Mouse (Mus musculus) liver, embryonic 11.5 days (tissue): Measurements from ENCODE around the gene Mex3a. TPM values are rescaled to one million over a fixed set of nuclear protein-coding genes. Genes with fewer than 3 reads are reported as not detected.
A peak's percentile ranks its signal among the peaks of the same experiment; 100 is the strongest.

Experiments used
- ATAC-seq: fragments of 200-750 bp; cut with Nextera tagmentation; replicated peaks from 2 replicates; pipeline ENCODE4 v1.8.0; 2017; ENCODE audit warnings: moderate number of reproducible peaks, mild to moderate bottlenecking, moderate TSS enrichment, moderate library complexity; ENCODE audit not compliant: low FRiP score
- DNase-seq: peaks from one replicate; pipeline ENCODE4 v3.0.0-alpha.2; 2017; ENCODE audit warnings: low spot score
- H3K27ac ChIP-seq: fragments of 300-500 bp; sonication (generic); 2 replicates; pipeline ENCODE4 v1.5.1; 2014; ENCODE audit warnings: mild to moderate bottlenecking, low read depth, low read length, control low read depth
- H3K27me3 ChIP-seq: fragments of 300-500 bp; sonication (generic); replicated peaks from 2 replicates; pipeline ENCODE4 v1.6.1; 2014; ENCODE audit warnings: low read length, mixed read lengths; ENCODE audit not compliant: control insufficient read depth, insufficient read depth
- H3K36me3 ChIP-seq: fragments of 300-500 bp; sonication (generic); 2 replicates; pipeline ENCODE4 v1.6.1; 2014; ENCODE audit warnings: mild to moderate bottlenecking, low read length, moderate library complexity, mixed read lengths; ENCODE audit not compliant: control insufficient read depth, insufficient read depth
- H3K4me1 ChIP-seq: fragments of 300-500 bp; sonication (generic); replicated peaks from 2 replicates; pipeline ENCODE4 v1.6.1; 2014; ENCODE audit warnings: low read length, mixed read lengths; ENCODE audit not compliant: control insufficient read depth, insufficient read depth
- H3K4me2 ChIP-seq: fragments of 300-500 bp; sonication (generic); 2 replicates; pipeline ENCODE4 v1.6.1; 2014; ENCODE audit warnings: mild to moderate bottlenecking, control low read depth, moderate library complexity
- H3K4me3 ChIP-seq: fragments of 300-500 bp; sonication (generic); 2 replicates; pipeline ENCODE4 v1.5.1; 2014; ENCODE audit warnings: low read depth, low read length, control low read depth
- H3K9ac ChIP-seq: fragments of 300-500 bp; sonication (generic); 2 replicates; pipeline ENCODE4 v1.6.1; 2014; ENCODE audit warnings: low read depth, low read length, control low read depth
- H3K9me3 ChIP-seq: fragments of 300-500 bp; sonication (generic); 2 replicates; pipeline ENCODE4 v1.6.1; 2016; ENCODE audit warnings: low read length, inconsistent platforms, mixed read lengths; ENCODE audit not compliant: control insufficient read depth
- WGBS: fragments of 180-500 bp; shearing (Covaris S2); extraction: QIAGEN DNeasy Blood & Tissue Kit; methylation state at CpG from one replicate; pipeline ENCODE4 v1.1.7; 2014; 5-methylcytosine and 5-hydroxymethylcytosine counted together
- polyA plus RNA-seq: library from polyadenylated mRNA; unstranded; fragments of >200 nt; fragmentation: Nextera tagmentation; extraction: Ambion mirVana; gene quantifications from 2 replicates; pipeline ENCODE4 v1.2.1, GENCODE M21; 2014

Gene Mex3a
- polyA plus RNA-seq, result 9.4 and 10.2 TPM in 2 replicates

- Histone ChIP-seq H3K9me3 (no peaks in the 10 kb centered on the region), H3K4me1 (peaks cover 70% of the 10 kb centered on the region), H3K9ac (peak within 1 kb of the TSS; percentile 81), H3K27me3 (no peaks in the 10 kb centered on the region), H3K27ac (peak within 1 kb of the TSS; percentile 85), H3K36me3 (no peaks in the 10 kb centered on the region), H3K4me2 (peak within 1 kb of the TSS; percentile 93), H3K4me3 (peak within 1 kb of the TSS; percentile 77)
- ATAC-seq (no peak), DNase-seq (no peak)
- WGBS, result under 1% methylated on average over 19 of the region's 31 CpGs
Observed at GRCm38 (mm10) chr3:88532299-88532674, at the start of gene Mex3a. Gene Mex3a, plus strand, starts transcription at chr3:88532395.

GRCm38 (mm10) chr3:88483141-88483540 lies 49.1 kb upstream of the Mex3a start:
- Histone ChIP-seq H3K4me2 (no peak overlapping the region), H3K36me3 (peaks cover 30% of the 10 kb centered on the region), H3K4me3 (no peak overlapping the region), H3K27ac (no peak overlapping the region), H3K9me3 (no peaks in the 10 kb centered on the region), H3K9ac (no peak overlapping the region), H3K27me3 (peaks cover 42% of the 10 kb centered on the region), H3K4me1 (peaks cover 12% of the 10 kb centered on the region)
- 70% methylated on average over 8 of the region's 8 CpGs for WGBS
- peak; percentile 29 for DNase-seq
- ATAC-seq, result no peak

GRCm38 (mm10) chr3:88483621-88484020 lies 48.6 kb upstream of the Mex3a start:
- 0 out of 2 replicates have a peak, but pooled peaks have one; percentile 41 for ATAC-seq
- no peak overlapping the region for H3K27ac ChIP-seq
- H3K4me2 ChIP-seq, result no peak overlapping the region
- H3K27me3 ChIP-seq, result peaks cover 42% of the 10 kb centered on the region
- H3K9ac ChIP-seq, result no peak overlapping the region
- DNase-seq, result peak; percentile 80
- 10% methylated on average over 5 of the region's 5 CpGs for WGBS
- H3K36me3 ChIP-seq, result peaks cover 30% of the 10 kb centered on the region
- H3K4me1 ChIP-seq, result peaks cover 16% of the 10 kb centered on the region
- H3K4me3 ChIP-seq, result no peak overlapping the region
- H3K9me3 ChIP-seq, result no peaks in the 10 kb centered on the region

GRCm38 (mm10) chr3:88484597-88485316 lies 47.4 kb upstream of the Mex3a start:
- DNase-seq, result peak; percentile 53
- Histone ChIP-seq H3K4me2 (peak overlapping the region; percentile 54), H3K9me3 (no peaks in the 10 kb centered on the region), H3K27ac (no peak overlapping the region), H3K4me1 (peaks cover 23% of the 10 kb centered on the region), H3K27me3 (peaks cover 42% of the 10 kb centered on the region), H3K36me3 (peaks cover 30% of the 10 kb centered on the region), H3K9ac (no peak overlapping the region), H3K4me3 (peak overlapping the region; percentile 21; the same call in 1 of the 2 replicates)
- 26% methylated on average over 39 of the region's 39 CpGs for WGBS
- ATAC-seq, result no peak

- no peak for DNase-seq
- no peak overlapping the region for H3K4me3 ChIP-seq
- WGBS, result 72% methylated on average over 5 of the region's 5 CpGs
- no peak for ATAC-seq
- no peaks in the 10 kb centered on the region for H3K9me3 ChIP-seq
- no peak overlapping the region for H3K27ac ChIP-seq
- no peak overlapping the region for H3K9ac ChIP-seq
- peaks cover 36% of the 10 kb centered on the region for H3K4me1 ChIP-seq
- H3K27me3 ChIP-seq, result peaks cover 42% of the 10 kb centered on the region
- H3K36me3 ChIP-seq, result peaks cover 30% of the 10 kb centered on the region
- H3K4me2 ChIP-seq, result no peak overlapping the region
Observed at GRCm38 (mm10) chr3:88486043-88486442, 46.2 kb upstream of the Mex3a start.

- Histone ChIP-seq H3K36me3 (peaks cover 30% of the 10 kb centered on the region), H3K9ac (no peak overlapping the region), H3K4me2 (no peak overlapping the region), H3K27me3 (peaks cover 42% of the 10 kb centered on the region), H3K27ac (no peak overlapping the region), H3K4me1 (peaks cover 36% of the 10 kb centered on the region), H3K9me3 (no peaks in the 10 kb centered on the region), H3K4me3 (no peak overlapping the region)
- no peak for ATAC-seq
- DNase-seq, result no peak
- 78% methylated on average over 4 of the region's 4 CpGs for WGBS
Observed at GRCm38 (mm10) chr3:88486887-88487286, 45.3 kb upstream of the Mex3a start.

GRCm38 (mm10) chr3:88487396-88487795 lies 44.8 kb upstream of the Mex3a start:
- Histone ChIP-seq H3K4me3 (no peak overlapping the region), H3K27me3 (peaks cover 38% of the 10 kb centered on the region), H3K9me3 (no peaks in the 10 kb centered on the region), H3K4me1 (peaks cover 39% of the 10 kb centered on the region), H3K9ac (no peak overlapping the region), H3K4me2 (no peak overlapping the region), H3K27ac (no peak overlapping the region), H3K36me3 (peaks cover 30% of the 10 kb centered on the region)
- ATAC-seq, result no peak
- DNase-seq, result no peak
- 67% methylated on average over 1 of the region's 1 CpGs for WGBS

- no peaks in the 10 kb centered on the region for H3K27me3 ChIP-seq
- H3K4me1 ChIP-seq, result peaks cover 73% of the 10 kb centered on the region
- no peaks in the 10 kb centered on the region; the same call in 1 of the 2 replicates for H3K36me3 ChIP-seq
- peak overlapping the region; percentile 87 for H3K4me2 ChIP-seq
- H3K27ac ChIP-seq, result peak overlapping the region; percentile 90
- ATAC-seq, result no peak
- no peaks in the 10 kb centered on the region for H3K9me3 ChIP-seq
- 54% methylated on average over 11 of the region's 11 CpGs for WGBS
- H3K9ac ChIP-seq, result peak overlapping the region; percentile 67
- DNase-seq, result peak; percentile 33
- peak overlapping the region; percentile 48; the same call in 1 of the 2 replicates for H3K4me3 ChIP-seq
Observed at GRCm38 (mm10) chr3:88493706-88494582, 38.3 kb upstream of the Mex3a start.
